Mouse (Mus musculus) midbrain, postnatal 0 days (tissue): ENCODE results near the gene Ano2. TPM values are rescaled to one million over a fixed set of nuclear protein-coding genes. Genes with fewer than 3 reads are reported as not detected.

Experiments used
- ATAC-seq: fragments of 200-750 bp; cut with Nextera tagmentation; 2 replicates; pipeline ENCODE4 v1.8.0; 2017; ENCODE audit warnings: moderate number of reproducible peaks, mild to moderate bottlenecking, moderate TSS enrichment, moderate library complexity; ENCODE audit not compliant: low FRiP score
- DNase-seq: peaks from one replicate; pipeline ENCODE4 v3.0.0-alpha.2; 2015; ENCODE audit warnings: low spot score
- H3K27ac ChIP-seq: fragments of 300-500 bp; sonication (generic); 2 replicates; pipeline ENCODE4 v1.5.1; 2014; ENCODE audit warnings: low read depth, mild to moderate bottlenecking, low read length, mixed read lengths
- H3K27me3 ChIP-seq: fragments of 300-500 bp; sonication (generic); 2 replicates; pipeline ENCODE4 v1.6.1; 2014; ENCODE audit warnings: low read length, control low read depth, mixed read lengths; ENCODE audit not compliant: insufficient read depth
- H3K36me3 ChIP-seq: fragments of 300-500 bp; sonication (generic); 2 replicates; pipeline ENCODE4 v1.6.1; 2014; ENCODE audit warnings: low read length, control low read depth, mixed read lengths; ENCODE audit not compliant: insufficient read depth
- H3K4me1 ChIP-seq: fragments of 300-500 bp; sonication (generic); 2 replicates; pipeline ENCODE4 v1.6.1; 2014; ENCODE audit warnings: mild to moderate bottlenecking, control low read depth, antibody characterized with exemption, low read length, mixed read lengths; ENCODE audit not compliant: insufficient read depth
- H3K4me2 ChIP-seq: fragments of 300-500 bp; sonication (generic); 2 replicates; pipeline ENCODE4 v1.6.1; 2014; ENCODE audit warnings: low read depth, mild to moderate bottlenecking, low read length, mixed read lengths; ENCODE audit not compliant: poor library complexity, severe bottlenecking
- H3K4me3 ChIP-seq: fragments of 300-500 bp; sonication (generic); 2 replicates; pipeline ENCODE4 v1.5.1; 2014; ENCODE audit warnings: low read depth, mild to moderate bottlenecking, low read length, moderate library complexity
- H3K9ac ChIP-seq: fragments of 300-500 bp; sonication (generic); replicated peaks from 2 replicates; pipeline ENCODE4 v1.6.1; 2014; ENCODE audit warnings: mild to moderate bottlenecking, low read length, moderate library complexity, mixed read lengths; ENCODE audit not compliant: poor library complexity, severe bottlenecking
- H3K9me3 ChIP-seq: fragments of 300-500 bp; sonication (generic); 2 replicates; pipeline ENCODE4 v1.6.1; 2016; ENCODE audit warnings: low read length, control low read depth
- CTCF ChIP-seq: IDR thresholded peaks from 2 replicates; pipeline ENCODE4 v1.5.1; 2016; ENCODE audit warnings: antibody characterized with exemption, mild to moderate bottlenecking
- WGBS: fragments of 180-500 bp; shearing (Covaris S2); extraction: QIAGEN DNeasy Blood & Tissue Kit; methylation state at CpG from one replicate; pipeline ENCODE4 v1.1.7; 2014; 5-methylcytosine and 5-hydroxymethylcytosine counted together
- polyA plus RNA-seq: library from polyadenylated mRNA; unstranded; fragments of >200 nt; fragmentation: Nextera tagmentation; extraction: Ambion mirVana; gene quantifications from 2 replicates; pipeline ENCODE4 v1.2.1, GENCODE M21; 2015
- total RNA-seq: library from RNA; depleted of rRNA; stranded (reverse); fragments of >200 nt; gene quantifications from 2 replicates; pipeline ENCODE4 v1.2.3, GENCODE M21; 2014

The Ano2 gene
- total and polyA plus RNA-seq, 2 experiments from 2014 or later = 0.77 to 0.98 TPM

DNA sequence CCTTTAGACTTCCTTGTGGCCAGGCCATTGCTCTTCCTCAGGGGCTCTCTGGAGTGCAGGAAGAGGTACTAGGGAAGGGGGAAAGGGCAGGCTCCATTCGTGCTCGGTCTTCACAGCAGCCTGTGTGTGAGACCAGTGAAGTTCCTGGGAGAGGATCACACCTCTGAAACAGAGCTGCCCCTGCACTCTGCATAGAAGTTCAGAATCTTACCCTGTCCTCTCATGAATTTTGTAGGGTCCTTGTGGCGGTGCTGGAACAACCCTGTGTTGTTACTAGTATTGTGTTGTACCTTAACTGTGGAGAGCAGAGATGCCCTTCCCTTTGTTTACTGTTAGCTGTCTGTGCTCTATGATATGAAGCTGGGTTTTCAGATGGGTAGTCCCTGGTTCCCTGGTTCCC lies 58.4 kb downstream of the Ano2 start:
- no peak overlapping the region for H3K27ac ChIP-seq
- 61% methylated on average over 3 of the region's 3 CpGs for WGBS
- no peak for DNase-seq

DNA sequence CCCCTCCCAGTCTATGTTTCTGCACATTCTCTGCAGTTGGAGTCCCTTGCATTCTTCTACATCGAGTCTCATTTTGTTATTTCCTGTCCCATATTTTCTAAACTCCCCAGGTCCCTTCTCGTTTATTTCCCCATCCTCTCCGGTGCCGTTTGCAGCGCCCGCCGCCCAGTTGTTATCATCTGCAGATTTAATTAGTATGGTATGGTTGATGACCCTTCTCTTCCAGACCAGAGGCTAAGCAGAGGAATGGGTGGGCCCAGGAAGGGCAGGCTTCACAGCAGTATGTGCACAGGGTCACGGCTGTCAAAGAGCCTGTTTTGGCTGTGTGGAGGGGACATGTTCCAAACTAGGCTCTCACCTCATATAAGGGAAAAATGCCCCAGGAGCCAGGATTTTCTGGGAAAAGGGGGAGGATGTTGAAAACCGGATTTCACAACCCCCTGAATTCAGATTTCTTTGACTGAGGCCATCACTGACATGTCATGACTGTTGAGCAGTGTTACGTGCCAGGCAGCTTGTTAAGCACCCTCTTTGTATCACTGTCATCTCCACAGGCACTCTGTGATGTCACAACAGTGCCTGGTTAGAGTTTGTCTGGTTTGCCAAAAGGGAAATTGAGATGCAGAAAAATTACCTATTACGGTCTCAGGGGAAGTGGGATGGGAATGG lies 72.8 kb downstream of the Ano2 start:
- no peak overlapping the region for H3K4me2 ChIP-seq
- no peaks in the 10 kb centered on the region for H3K9me3 ChIP-seq
- ATAC-seq = no peak
- WGBS = 79% methylated on average over 11 of the region's 11 CpGs
- H3K27ac ChIP-seq = no peak overlapping the region
- DNase-seq = no peak
- H3K36me3 ChIP-seq = no peaks in the 10 kb centered on the region
- TF ChIP-seq CTCF = no peak
- no peak overlapping the region for H3K4me3 ChIP-seq
- H3K4me1 ChIP-seq = no peaks in the 10 kb centered on the region
- H3K27me3 ChIP-seq = no peaks in the 10 kb centered on the region
- no peak overlapping the region for H3K9ac ChIP-seq

More for the DNA sequence above, 58.4 kb downstream of the Ano2 start:
- Histone ChIP-seq H3K4me2 (no peak overlapping the region), H3K27me3 (no peaks in the 10 kb centered on the region), H3K36me3 (no peaks in the 10 kb centered on the region), H3K4me3 (no peak overlapping the region), H3K9me3 (no peaks in the 10 kb centered on the region), H3K4me1 (no peaks in the 10 kb centered on the region), H3K9ac (no peak overlapping the region)
- TF ChIP-seq CTCF = no peak
- ATAC-seq = no peak

DNA sequence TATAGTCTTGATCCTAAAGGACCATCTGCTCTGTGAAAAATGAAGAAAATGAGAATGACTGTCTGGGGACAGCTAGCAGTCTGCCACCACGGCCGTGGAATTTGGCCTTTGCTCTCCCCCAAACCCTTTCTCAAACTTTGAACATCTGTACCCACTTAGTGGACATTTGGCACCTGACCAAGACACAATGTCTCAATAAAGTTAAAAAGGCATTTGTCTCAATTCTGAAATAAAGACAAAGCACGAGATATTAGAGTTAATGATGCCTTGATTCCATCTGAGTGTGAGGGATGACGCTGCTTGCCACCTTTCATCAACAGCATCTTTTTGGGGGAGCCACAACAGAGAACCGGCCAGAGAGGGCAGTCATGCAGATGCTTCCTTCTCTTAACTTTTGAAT lies 83.0 kb downstream of the Ano2 start:
- DNase-seq = no peak
- no peaks in the 10 kb centered on the region for H3K4me1 ChIP-seq

DNA sequence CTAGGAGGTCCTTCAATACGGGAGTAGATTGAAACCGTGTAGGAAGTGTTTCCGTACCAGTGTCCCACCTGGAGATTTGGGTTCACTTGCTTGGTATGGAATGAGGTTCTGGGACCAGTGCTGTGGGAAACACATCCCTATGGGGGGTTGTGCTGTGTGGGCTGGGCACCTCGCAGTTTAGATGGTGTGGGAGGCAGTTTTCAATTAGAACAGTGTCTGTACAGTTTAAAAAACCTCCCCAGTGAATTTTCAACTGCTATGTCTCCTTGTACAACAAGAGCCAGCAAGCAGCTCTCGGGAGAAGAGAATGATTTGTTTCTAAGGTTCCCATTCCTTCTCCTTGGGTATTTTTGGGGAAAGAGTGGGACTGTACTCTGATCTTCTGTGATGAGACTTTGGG lies 86.1 kb downstream of the Ano2 start:
- WGBS = 83% methylated on average over 5 of the region's 5 CpGs
- Histone ChIP-seq H3K27ac (no peak overlapping the region), H3K4me1 (no peaks in the 10 kb centered on the region), H3K27me3 (no peaks in the 10 kb centered on the region), H3K9me3 (no peaks in the 10 kb centered on the region), H3K4me3 (no peak overlapping the region), H3K9ac (no peak overlapping the region), H3K4me2 (no peak overlapping the region), H3K36me3 (no peaks in the 10 kb centered on the region)
- TF ChIP-seq CTCF = no peak
- ATAC-seq = no peak
- no peak for DNase-seq

More for the DNA sequence above, 83.0 kb downstream of the Ano2 start:
- no peak for TF ChIP-seq CTCF
- no peak overlapping the region for H3K4me3 ChIP-seq
- H3K27me3 ChIP-seq = no peaks in the 10 kb centered on the region
- ATAC-seq = no peak
- H3K4me2 ChIP-seq = no peak overlapping the region
- 76% methylated on average over 5 of the region's 5 CpGs for WGBS
- H3K9me3 ChIP-seq = no peaks in the 10 kb centered on the region
- no peak overlapping the region for H3K27ac ChIP-seq
- H3K9ac ChIP-seq = no peak overlapping the region
- H3K36me3 ChIP-seq = no peaks in the 10 kb centered on the region

DNA sequence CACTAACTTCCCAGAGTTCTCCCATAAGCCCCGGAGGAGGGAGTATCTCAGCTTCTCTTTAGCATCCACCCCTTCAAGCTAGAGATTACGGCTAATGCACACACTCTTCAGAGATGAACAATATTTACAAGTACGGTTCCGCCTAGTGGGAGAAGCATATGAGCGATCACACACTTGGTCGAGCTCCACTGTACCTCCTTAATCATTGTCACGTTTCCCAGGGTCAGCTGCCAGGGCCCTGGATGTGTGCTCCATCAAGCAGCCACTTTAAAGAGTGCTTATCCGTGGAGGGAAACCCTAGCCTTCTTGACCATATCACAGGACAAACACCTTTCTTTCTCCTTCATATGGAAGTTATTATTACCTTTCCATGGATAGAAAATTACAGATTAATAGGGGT lies 112.7 kb downstream of the Ano2 start:
- Histone ChIP-seq H3K9ac (no peak overlapping the region), H3K4me2 (no peak overlapping the region), H3K36me3 (no peaks in the 10 kb centered on the region), H3K27me3 (no peaks in the 10 kb centered on the region), H3K27ac (no peak overlapping the region), H3K9me3 (no peaks in the 10 kb centered on the region), H3K4me3 (no peak overlapping the region), H3K4me1 (no peaks in the 10 kb centered on the region)
- no peak for TF ChIP-seq CTCF
- ATAC-seq = no peak
- whole genome bisulfite sequencing = 85% methylated on average over 8 of the region's 8 CpGs
- DNase-seq = peak; percentile 34

DNA sequence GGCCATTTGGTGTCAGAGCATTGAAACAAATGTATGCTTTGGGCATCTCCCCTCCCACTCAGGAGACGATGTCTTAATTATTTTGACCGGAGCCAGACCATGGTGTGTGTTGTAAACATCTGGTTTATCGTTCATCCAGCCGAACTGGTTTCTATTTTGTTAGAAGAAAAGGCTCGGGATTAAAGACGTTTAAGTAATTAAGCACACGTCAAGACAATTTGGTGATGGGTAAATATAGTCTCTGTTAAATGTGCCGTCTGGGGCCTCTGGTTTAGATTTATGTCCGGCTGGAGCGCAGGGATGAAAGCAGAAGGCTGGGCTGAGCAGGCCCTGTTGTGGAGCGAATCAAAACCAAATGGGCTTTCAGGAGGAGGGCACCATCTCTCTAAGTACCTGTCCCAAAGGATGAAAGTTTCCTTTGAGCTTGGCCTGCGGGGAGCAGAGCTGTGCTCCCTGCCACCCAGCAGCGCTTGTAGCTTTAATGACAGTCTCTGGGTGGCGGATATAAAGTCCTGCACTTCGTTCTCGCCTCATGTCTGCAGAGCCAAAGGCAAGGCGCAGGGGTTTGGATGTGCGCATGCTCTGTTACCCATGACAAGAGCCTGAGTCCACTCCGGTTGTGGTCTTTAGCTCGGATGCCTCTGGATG lies 113.3 kb downstream of the Ano2 start:
- no peak overlapping the region for H3K4me3 ChIP-seq
- peak; percentile 3 for DNase-seq
- no peaks in the 10 kb centered on the region for H3K4me1 ChIP-seq
- H3K36me3 ChIP-seq = no peaks in the 10 kb centered on the region
- H3K27ac ChIP-seq = no peak overlapping the region
- no peak overlapping the region for H3K9ac ChIP-seq
- no peaks in the 10 kb centered on the region for H3K9me3 ChIP-seq
- TF ChIP-seq CTCF = no peak
- ATAC-seq = no peak
- 49% methylated on average over 20 of the region's 20 CpGs for WGBS
- H3K4me2 ChIP-seq = peak overlapping the region; percentile 6; the same call in 1 of the 2 replicates
- no peaks in the 10 kb centered on the region for H3K27me3 ChIP-seq
